Mouse (Mus musculus): Measurements from ENCODE around the gene Hspb2.

Gene Hspb2

GRCm38 (mm10) chr9:50752054-50752602, at the start of gene Hspb2:
TSS of gene Hspb2 (minus strand) at chr9:50752354.
- no peak for DNase-seq (ENCODE audit: low read depth in 2 of 2, low spot score in 2 of 2)

- peak; percentile 10 to 32 for DNase-seq (ENCODE audit: low read depth in 2 of 2, low spot score in 2 of 2)
Observed at GRCm38 (mm10) chr9:50800985-50801384, 48.8 kb upstream of the Hspb2 start.

- no peak for DNase-seq (ENCODE audit: low read depth in 2 of 2, low spot score in 2 of 2)
Observed at GRCm38 (mm10) chr9:50798368-50798767, 46.2 kb upstream of the Hspb2 start.

GRCm38 (mm10) chr9:50797641-50798040, 45.5 kb upstream of the Hspb2 start:
- DNase-seq (ENCODE audit: low read depth in 2 of 2, low spot score in 2 of 2) = no peak

- no peak for DNase-seq (ENCODE audit: low read depth in 2 of 2, low spot score in 2 of 2)
Observed at GRCm38 (mm10) chr9:50796776-50797175, 44.6 kb upstream of the Hspb2 start.

- no peak for DNase-seq (ENCODE audit: low read depth in 2 of 2, low spot score in 2 of 2)
Observed at GRCm38 (mm10) chr9:50795266-50795665, 43.1 kb upstream of the Hspb2 start.

- peak; percentile 30 to 60 for DNase-seq (ENCODE audit: low read depth in 2 of 2, low spot score in 2 of 2)
Observed at GRCm38 (mm10) chr9:50782155-50782554, 30.0 kb upstream of the Hspb2 start.

- DNase-seq (ENCODE audit: low read depth in 2 of 2, low spot score in 2 of 2) = no peak
Observed at GRCm38 (mm10) chr9:50776162-50776760, 24.1 kb upstream of the Hspb2 start.

GRCm38 (mm10) chr9:50775662-50776126, 23.5 kb upstream of the Hspb2 start:
- DNase-seq (ENCODE audit: low read depth in 2 of 2, low spot score in 2 of 2) = peak; percentile 4 to 6

- DNase-seq (ENCODE audit: low read depth in 2 of 2, low spot score in 2 of 2) = peak; percentile 68 to 80
Observed at GRCm38 (mm10) chr9:50774991-50775612, 22.9 kb upstream of the Hspb2 start, which contains the start of the genes Alg9 and 1110032A03Rik. TSS of gene Alg9 (plus strand) at chr9:50775019. TSS of gene 1110032A03Rik (minus strand) at chr9:50775520.

GRCm38 (mm10) chr9:50774026-50774462, 21.9 kb upstream of the Hspb2 start:
- no peak for DNase-seq (ENCODE audit: low read depth in 2 of 2, low spot score in 2 of 2)

GRCm38 (mm10) chr9:50770011-50770410, 17.9 kb upstream of the Hspb2 start:
- DNase-seq (ENCODE audit: low read depth in 2 of 2, low spot score in 2 of 2) = no peak

GRCm38 (mm10) chr9:50768107-50769002, 16.2 kb upstream of the Hspb2 start, which contains the start of gene Fdxacb1:
TSS of gene Fdxacb1 (plus strand) at chr9:50768236.
- peak; percentile 94 to 98 for DNase-seq (ENCODE audit: low read depth in 2 of 2, low spot score in 2 of 2)

GRCm38 (mm10) chr9:50767531-50768106, 15.5 kb upstream of the Hspb2 start:
- no peak for DNase-seq (ENCODE audit: low read depth in 2 of 2, low spot score in 2 of 2)

GRCm38 (mm10) chr9:50763331-50763730, 11.2 kb upstream of the Hspb2 start:
- no peak for DNase-seq (ENCODE audit: low read depth in 2 of 2, low spot score in 2 of 2)

- DNase-seq (ENCODE audit: low read depth in 2 of 2, low spot score in 2 of 2) = no peak
Observed at GRCm38 (mm10) chr9:50761520-50762243, 9.5 kb upstream of the Hspb2 start.

GRCm38 (mm10) chr9:50756711-50757110, 4.6 kb upstream of the Hspb2 start:
- DNase-seq (ENCODE audit: low read depth in 2 of 2, low spot score in 2 of 2) = no peak

GRCm38 (mm10) chr9:50753947-50754346, 1.8 kb upstream of the Hspb2 start:
- DNase-seq (ENCODE audit: low read depth in 2 of 2, low spot score in 2 of 2) = no peak

- no peak for DNase-seq (ENCODE audit: low read depth in 2 of 2, low spot score in 2 of 2)
Observed at GRCm38 (mm10) chr9:50752784-50753615, 846 bp upstream of the Hspb2 start.
